Mouse (Mus musculus): ENCODE measurements around the gene Prdx6b. TPM values are rescaled to one million over a fixed set of nuclear protein-coding genes. Genes with fewer than 3 reads are reported as not detected.

Prdx6b gene
- polyA plus RNA-seq (2017; shearing (Covaris generic)) = not detected

DNA sequence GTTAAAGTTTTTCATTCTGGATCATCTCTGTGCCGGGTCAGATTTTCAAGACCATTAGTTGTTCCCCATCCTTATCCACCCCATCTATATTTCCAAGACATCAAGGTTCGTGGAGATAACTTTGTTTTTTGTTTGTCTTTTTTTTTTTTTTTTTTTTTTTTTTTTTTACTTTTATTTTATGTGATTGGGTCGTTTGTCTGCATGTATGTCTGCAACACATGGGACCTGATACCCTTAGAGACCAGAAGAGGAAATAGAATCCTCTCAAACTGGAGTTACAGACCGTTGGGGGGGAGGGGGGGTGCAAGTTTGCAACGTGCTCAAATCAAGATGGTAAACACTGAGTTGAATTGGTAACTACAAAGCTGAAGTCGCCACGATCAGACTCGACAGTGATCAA lies at the start of gene Prdx6b:
Gene Prdx6b, plus strand, starts transcription at position 301 of the 400 bp plus-strand sequence.

DNA sequence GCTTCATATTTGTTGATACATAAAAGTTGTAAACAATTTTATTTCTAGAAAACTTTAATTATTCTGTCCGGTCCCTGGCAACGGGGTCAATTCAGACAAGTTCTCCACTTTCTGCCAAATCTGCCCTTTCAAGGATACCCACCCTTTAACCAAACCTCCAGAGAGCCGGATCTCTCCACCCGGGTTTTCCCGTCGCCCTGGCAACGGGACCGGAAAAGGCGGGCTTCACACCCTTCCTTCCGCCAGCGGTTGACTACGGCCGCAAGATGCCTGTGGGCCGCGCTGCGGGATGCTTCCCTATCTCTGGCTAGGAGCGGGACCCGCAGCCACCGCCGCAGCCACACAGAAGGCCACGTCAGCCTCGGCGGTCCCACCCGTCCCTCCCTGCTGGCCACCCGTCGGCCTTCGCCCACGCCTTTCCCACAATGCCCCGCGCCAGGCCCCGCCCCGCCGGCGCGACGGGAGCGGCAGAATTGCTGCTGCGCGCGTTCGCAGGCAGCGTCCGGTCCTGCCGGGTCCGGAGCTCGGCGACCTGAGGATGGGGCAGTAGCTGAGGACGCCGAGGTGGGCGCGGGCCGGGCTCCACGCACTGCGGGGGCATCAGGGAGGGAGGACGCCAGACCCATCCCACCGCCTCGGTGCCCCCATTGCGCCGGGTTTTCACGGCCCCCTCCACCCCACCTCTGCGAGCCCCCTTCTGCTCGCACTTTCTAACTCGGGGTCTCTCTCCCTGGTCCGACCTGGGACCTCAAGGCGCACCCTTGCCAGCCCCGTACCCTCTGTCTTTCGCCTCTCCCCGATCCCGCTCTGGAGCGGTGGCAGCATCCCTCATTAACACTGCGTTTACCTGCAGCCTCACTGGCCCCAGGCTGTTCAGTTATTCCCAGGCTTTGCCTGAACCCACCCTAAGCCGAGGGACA lies 23.2 kb downstream of the Prdx6b start, which contains the start of gene Dnajc10:
Gene Dnajc10, plus strand, starts transcription at position 225 of the 920 bp plus-strand sequence.

Other genes with a start within 250 kb of the Prdx6b start
- gene Pde1a, start 163.0 kb upstream of the Prdx6b start, polyA plus RNA-seq (2017; shearing (Covaris generic)) = not detected
- gene Dnajc10, start 23.0 kb downstream of the Prdx6b start, polyA plus RNA-seq (2017; shearing (Covaris generic)) = 30.2 TPM
- not detected for gene Frzb, start 155.2 kb downstream of the Prdx6b start, polyA plus RNA-seq (2017; shearing (Covaris generic))